Mouse (Mus musculus) neural tube, embryonic 14.5 days (tissue): ENCODE measurements at regions not wholly inside any gene's neighbourhood (a gene's known extent, or its start where the extent isn't known, plus 50 kb on each side); places are given as distances from the start of the nearest gene placed in this dataset.

Source experiments
- ATAC-seq: fragments of 200-750 bp; cut with Nextera tagmentation; 2 replicates; pipeline ENCODE4 v1.8.0; 2017; ENCODE audit warnings: low read depth, mild to moderate bottlenecking, moderate TSS enrichment, moderate library complexity
- H3K27ac ChIP-seq: fragments of 300-500 bp; sonication (generic); 2 replicates; pipeline ENCODE4 v1.5.1; 2014; ENCODE audit warnings: low read depth, mild to moderate bottlenecking, control low read depth, low read length, moderate library complexity, mixed read lengths
- H3K27me3 ChIP-seq: fragments of 300-500 bp; sonication (generic); 2 replicates; pipeline ENCODE4 v1.6.1; 2014; ENCODE audit warnings: low read length; ENCODE audit not compliant: control insufficient read depth, insufficient read depth
- H3K36me3 ChIP-seq: fragments of 300-500 bp; sonication (generic); 2 replicates; pipeline ENCODE4 v1.6.1; 2014; ENCODE audit warnings: low read length, mixed read lengths; ENCODE audit not compliant: control insufficient read depth, insufficient read depth
- H3K4me1 ChIP-seq: fragments of 300-500 bp; sonication (generic); 2 replicates; pipeline ENCODE4 v1.6.1; 2014; ENCODE audit warnings: low read length; ENCODE audit not compliant: control insufficient read depth, insufficient read depth
- H3K4me2 ChIP-seq: fragments of 300-500 bp; sonication (generic); 2 replicates; pipeline ENCODE4 v1.6.1; 2014; ENCODE audit warnings: mild to moderate bottlenecking, low read depth, low read length, control low read depth
- H3K4me3 ChIP-seq: fragments of 300-500 bp; sonication (generic); 2 replicates; pipeline ENCODE4 v1.5.1; 2014; ENCODE audit warnings: low read depth, low read length, control low read depth, mixed read lengths
- H3K9ac ChIP-seq: fragments of 300-500 bp; sonication (generic); replicated peaks from 2 replicates; pipeline ENCODE4 v1.6.1; 2014; ENCODE audit warnings: low read depth, mild to moderate bottlenecking, control low read depth, low read length, mixed read lengths
- H3K9me3 ChIP-seq: fragments of 300-500 bp; sonication (generic); 2 replicates; pipeline ENCODE4 v1.6.1; 2016; ENCODE audit warnings: low read length; ENCODE audit not compliant: control insufficient read depth
- WGBS: fragments of 180-500 bp; shearing (Covaris S2); extraction: QIAGEN DNeasy Blood & Tissue Kit; methylation state at CpG from one replicate; pipeline ENCODE4 v1.1.7; 2014; 5-methylcytosine and 5-hydroxymethylcytosine counted together

DNA sequence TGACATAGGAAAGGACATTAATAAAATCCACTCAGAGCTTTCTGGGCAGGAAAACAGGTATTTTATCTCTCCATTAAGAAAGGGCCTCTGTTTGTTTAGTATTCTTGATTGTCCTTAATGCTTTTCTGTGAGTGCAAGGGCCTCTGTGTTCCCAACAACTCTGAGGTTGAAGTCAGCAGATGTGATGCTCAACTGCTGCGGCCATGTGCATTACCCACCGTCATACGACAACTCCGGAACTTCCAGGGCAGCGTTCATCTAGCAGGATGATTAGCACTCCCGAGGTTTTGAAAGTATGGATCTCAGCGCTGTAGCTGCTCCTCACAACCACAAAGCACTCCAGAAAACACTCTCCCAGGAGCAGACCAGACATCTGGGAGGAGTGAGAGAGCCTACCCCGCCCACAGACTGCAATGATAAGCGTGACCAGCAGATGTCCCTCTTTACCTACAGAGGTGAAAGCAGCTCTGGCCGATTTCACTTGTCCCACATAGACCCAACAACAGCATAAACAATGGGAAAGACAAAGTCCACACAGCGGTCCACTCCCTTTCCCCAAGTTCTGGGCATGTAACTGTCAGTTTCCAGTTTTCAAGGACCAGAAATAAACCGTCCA lies 1719.7 kb upstream of the Impad1 start:
- no peaks in the 10 kb centered on the region for H3K36me3 ChIP-seq
- H3K4me3 ChIP-seq = no peak overlapping the region
- H3K27me3 ChIP-seq = no peaks in the 10 kb centered on the region
- peak; percentile 91 for ATAC-seq
- no peaks in the 10 kb centered on the region for H3K9me3 ChIP-seq
- peak overlapping the region; percentile 27; the same call in 1 of the 2 replicates for H3K4me2 ChIP-seq
- no peak overlapping the region for H3K27ac ChIP-seq
- H3K4me1 ChIP-seq = no peaks in the 10 kb centered on the region; the same call in 1 of the 2 replicates
- WGBS = 24% methylated on average over 12 of the region's 12 CpGs
- no peak overlapping the region for H3K9ac ChIP-seq

DNA sequence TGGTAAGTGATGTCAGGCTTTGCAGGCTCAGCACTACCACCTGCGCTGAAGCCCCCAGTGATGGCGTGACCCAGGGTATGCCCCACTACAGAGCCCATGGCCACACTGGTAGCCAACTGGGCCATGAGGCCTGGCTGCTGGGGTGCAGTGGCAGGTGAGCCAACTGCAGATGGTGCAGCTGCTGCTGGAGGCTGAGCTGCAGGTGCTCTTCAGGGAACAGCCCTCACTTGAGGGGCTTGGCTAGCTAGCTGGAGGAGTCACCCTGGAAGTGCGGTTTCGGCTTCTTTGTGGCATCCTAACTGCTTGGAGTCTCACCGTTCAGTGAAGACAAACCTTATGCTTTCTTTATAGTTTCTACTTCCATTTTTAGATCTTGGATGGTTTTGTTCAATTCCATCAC lies 1714.9 kb upstream of the Impad1 start:
- Histone ChIP-seq H3K4me1 (no peaks in the 10 kb centered on the region), H3K36me3 (no peaks in the 10 kb centered on the region), H3K4me2 (no peak overlapping the region), H3K9me3 (no peaks in the 10 kb centered on the region), H3K27ac (no peak overlapping the region), H3K27me3 (no peaks in the 10 kb centered on the region), H3K4me3 (no peak overlapping the region), H3K9ac (no peak overlapping the region)
- 95% methylated on average over 5 of the region's 5 CpGs for WGBS
- ATAC-seq = no peak
